Mouse (Mus musculus): ENCODE results near the gene Zfp36l1. TPM values are rescaled to one million over a fixed set of nuclear protein-coding genes. Genes with fewer than 3 reads are reported as not detected.

The Zfp36l1 gene
- polyA plus RNA-seq, 1 experiment from 2014 or later, result 30.4 TPM

DNA sequence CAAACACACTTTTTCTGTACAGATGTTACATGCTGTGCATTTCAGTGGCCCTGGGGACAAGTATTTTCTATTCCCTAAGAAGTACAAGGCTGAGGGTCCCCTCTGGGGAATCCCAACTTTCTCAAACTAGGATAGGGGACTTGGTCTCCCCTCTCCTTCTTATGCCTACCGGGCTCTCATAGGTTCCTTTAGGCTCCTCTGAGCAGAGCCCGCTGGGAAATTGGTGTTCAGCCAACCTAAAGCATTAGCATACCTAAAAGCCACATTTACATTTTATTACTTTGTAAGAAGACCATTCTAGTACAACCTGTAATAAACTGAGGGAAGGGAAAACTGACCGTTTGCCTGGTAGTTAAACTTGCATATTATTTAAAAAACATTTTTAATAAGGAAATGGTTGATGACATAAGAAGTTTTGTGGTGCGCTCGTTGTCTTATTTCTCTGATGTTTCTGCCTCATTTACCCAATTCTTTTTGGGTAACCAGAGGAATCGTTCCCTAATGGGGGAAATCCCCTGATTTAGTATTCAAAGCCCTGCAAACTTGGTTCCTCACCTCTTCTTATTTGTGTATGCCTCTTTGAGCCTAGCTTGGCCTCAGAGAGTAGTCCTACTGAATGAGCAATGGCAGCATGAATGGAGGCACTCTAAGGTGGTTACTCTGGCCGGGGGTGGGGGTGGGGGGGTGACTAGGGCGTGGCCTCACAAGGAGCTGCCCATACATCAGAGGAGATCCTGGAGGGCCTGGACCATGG is 42.1 kb downstream of the Zfp36l1 start:
- Histone ChIP-seq H3K27me3 (ENCODE audit: control insufficient read depth, insufficient read depth, low read depth, low read length) (no peaks in the 10 kb centered on the region), H3K4me3 (ENCODE audit: low read depth, low read length) (no peak overlapping the region), H3K36me3 (ENCODE audit: control insufficient read depth, insufficient read depth) (no peaks in the 10 kb centered on the region), H3K4me2 (ENCODE audit: low read depth, low read length) (no peak overlapping the region), H3K9me3 (replicated peaks; ENCODE audit: control insufficient read depth, low read length) (no peaks in the 10 kb centered on the region), H3K9ac (ENCODE audit: low read depth, low read length) (no peak overlapping the region), H3K4me1 (ENCODE audit: control insufficient read depth, low read depth, low read length) (no peaks in the 10 kb centered on the region), H3K27ac (ENCODE audit: low read length) (no peak overlapping the region)
- 62% methylated on average over 8 of the region's 8 CpGs for WGBS (ENCODE audit: insufficient replicate concordance)
- no peak for ATAC-seq (ENCODE audit: low read depth)

GRCm38 (mm10) chr12:80069040-80069439 is 43.8 kb downstream of the Zfp36l1 start:
- Histone ChIP-seq H3K9me3 (replicated peaks; ENCODE audit: control insufficient read depth, low read length) (no peaks in the 10 kb centered on the region), H3K4me1 (ENCODE audit: control insufficient read depth, low read depth, low read length) (no peaks in the 10 kb centered on the region), H3K9ac (ENCODE audit: low read depth, low read length) (no peak overlapping the region), H3K27ac (ENCODE audit: low read length) (no peak overlapping the region), H3K36me3 (ENCODE audit: control insufficient read depth, insufficient read depth) (no peaks in the 10 kb centered on the region), H3K27me3 (ENCODE audit: control insufficient read depth, insufficient read depth, low read depth, low read length) (no peaks in the 10 kb centered on the region), H3K4me2 (ENCODE audit: low read depth, low read length) (no peak overlapping the region), H3K4me3 (ENCODE audit: low read depth, low read length) (no peak overlapping the region)
- no peak for ATAC-seq (ENCODE audit: low read depth)
- 40% methylated on average over 3 of the region's 3 CpGs for WGBS (ENCODE audit: insufficient replicate concordance)

DNA sequence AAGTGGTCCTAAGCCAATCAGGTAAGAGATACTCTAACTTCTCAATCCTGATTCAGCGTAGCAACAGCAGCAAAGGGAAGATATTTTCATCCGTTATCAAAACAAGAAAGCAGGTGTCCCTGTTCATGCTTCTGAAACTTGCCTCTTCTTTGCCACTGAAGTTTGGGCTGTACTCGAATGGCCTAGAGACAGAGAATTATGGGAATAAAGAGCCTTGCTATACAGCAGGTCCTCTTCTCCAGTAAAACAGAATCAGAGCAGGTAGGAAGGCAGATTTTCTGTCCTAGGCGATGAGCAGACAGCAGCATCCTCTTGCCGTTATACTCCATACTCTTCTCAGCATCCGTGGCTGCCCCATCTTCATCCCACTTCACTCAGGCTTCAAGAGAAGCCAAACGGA is 44.8 kb downstream of the Zfp36l1 start:
- no peaks in the 10 kb centered on the region for H3K36me3 ChIP-seq (ENCODE audit: control insufficient read depth, insufficient read depth)
- H3K27me3 ChIP-seq (ENCODE audit: control insufficient read depth, insufficient read depth, low read depth, low read length), result no peaks in the 10 kb centered on the region
- H3K4me2 ChIP-seq (ENCODE audit: low read depth, low read length), result no peak overlapping the region
- peaks cover 3% of the 10 kb centered on the region for H3K4me1 ChIP-seq (ENCODE audit: control insufficient read depth, low read depth, low read length)
- ATAC-seq (ENCODE audit: low read depth), result no peak
- H3K4me3 ChIP-seq (ENCODE audit: low read depth, low read length), result no peak overlapping the region
- H3K9me3 ChIP-seq (replicated peaks; ENCODE audit: control insufficient read depth, low read length), result no peaks in the 10 kb centered on the region
- WGBS (ENCODE audit: insufficient replicate concordance), result 61% methylated on average over 7 of the region's 7 CpGs
- H3K27ac ChIP-seq (ENCODE audit: low read length), result no peak overlapping the region
- H3K9ac ChIP-seq (ENCODE audit: low read depth, low read length), result no peak overlapping the region

- Histone ChIP-seq H3K27ac (ENCODE audit: low read length) (no peak overlapping the region), H3K9me3 (replicated peaks; ENCODE audit: control insufficient read depth, low read length) (no peaks in the 10 kb centered on the region), H3K4me2 (ENCODE audit: low read depth, low read length) (no peak overlapping the region), H3K36me3 (ENCODE audit: control insufficient read depth, insufficient read depth) (no peaks in the 10 kb centered on the region), H3K9ac (ENCODE audit: low read depth, low read length) (no peak overlapping the region), H3K27me3 (ENCODE audit: control insufficient read depth, insufficient read depth, low read depth, low read length) (no peaks in the 10 kb centered on the region), H3K4me1 (ENCODE audit: control insufficient read depth, low read depth, low read length) (peaks cover 13% of the 10 kb centered on the region), H3K4me3 (ENCODE audit: low read depth, low read length) (no peak overlapping the region)
- ATAC-seq (ENCODE audit: low read depth), result no peak
- WGBS (ENCODE audit: insufficient replicate concordance), result 45% methylated on average over 8 of the region's 8 CpGs
These were observed 47.8 kb downstream of the Zfp36l1 start for GRCm38 (mm10) chr12:80065049-80065448.

DNA sequence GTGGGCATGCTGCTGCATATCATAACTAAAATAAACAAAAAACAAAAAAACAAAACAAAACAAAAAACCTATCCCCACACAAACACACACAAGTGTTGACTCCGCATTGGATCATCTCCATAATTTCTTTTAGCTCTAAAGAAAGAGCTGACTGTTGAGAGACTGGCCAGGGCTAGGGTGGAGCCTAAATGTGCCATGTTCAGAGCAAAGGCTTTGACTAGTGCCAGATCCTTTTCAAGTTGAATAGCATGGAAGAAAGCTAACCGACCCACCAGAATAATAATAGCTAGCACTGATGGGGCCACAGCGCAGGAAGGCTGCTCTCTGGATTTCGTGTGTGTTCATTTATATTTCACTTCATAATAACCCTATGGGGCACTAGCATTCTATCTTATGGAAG is 48.5 kb downstream of the Zfp36l1 start:
- Histone ChIP-seq H3K27ac (ENCODE audit: low read length) (0 out of 2 replicates have a peak overlapping the region, but pooled peaks have one; percentile 38), H3K4me3 (ENCODE audit: low read depth, low read length) (no peak overlapping the region), H3K9me3 (replicated peaks; ENCODE audit: control insufficient read depth, low read length) (no peaks in the 10 kb centered on the region), H3K4me1 (ENCODE audit: control insufficient read depth, low read depth, low read length) (peaks cover 13% of the 10 kb centered on the region), H3K9ac (ENCODE audit: low read depth, low read length) (no peak overlapping the region), H3K4me2 (ENCODE audit: low read depth, low read length) (no peak overlapping the region), H3K36me3 (ENCODE audit: control insufficient read depth, insufficient read depth) (no peaks in the 10 kb centered on the region), H3K27me3 (ENCODE audit: control insufficient read depth, insufficient read depth, low read depth, low read length) (no peaks in the 10 kb centered on the region)
- ATAC-seq (ENCODE audit: low read depth), result no peak
- 73% methylated on average over 4 of the region's 4 CpGs for WGBS (ENCODE audit: insufficient replicate concordance)

DNA sequence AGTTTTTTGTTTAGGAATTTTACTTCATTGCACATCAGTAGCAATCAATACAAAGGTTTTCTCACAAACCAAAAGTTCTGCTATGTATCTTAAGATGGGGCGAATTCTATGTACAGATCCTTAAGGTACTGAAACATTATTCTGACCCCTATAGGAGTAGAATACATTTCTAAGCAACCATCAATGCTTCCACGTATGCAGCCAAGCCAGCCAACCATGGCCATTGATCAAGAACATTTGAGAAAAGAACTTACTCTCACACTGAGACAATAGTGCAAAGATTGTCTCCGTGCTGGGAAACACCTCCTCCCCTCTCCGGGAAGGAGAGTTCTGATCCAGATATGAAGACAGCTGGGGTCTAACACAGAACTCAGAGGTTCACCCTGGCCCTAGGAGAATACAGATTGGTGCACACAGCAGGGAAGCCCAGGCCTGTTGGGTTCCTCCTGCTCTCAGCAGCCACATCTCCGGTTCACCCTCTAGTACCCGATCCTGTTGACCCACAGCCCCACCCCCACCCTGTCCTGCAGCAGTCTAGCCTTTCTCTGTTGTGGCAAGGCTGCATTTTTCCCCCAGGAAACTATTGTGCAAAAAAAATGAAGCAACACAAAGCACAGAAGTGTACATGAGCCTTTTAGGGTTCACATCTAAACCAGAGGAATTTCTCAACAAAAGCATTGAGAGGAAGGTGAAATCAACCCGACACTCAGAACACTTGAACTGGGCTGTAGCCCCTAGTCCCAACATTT is 49.2 kb downstream of the Zfp36l1 start:
- Histone ChIP-seq H3K27me3 (ENCODE audit: control insufficient read depth, insufficient read depth, low read depth, low read length) (no peaks in the 10 kb centered on the region), H3K27ac (ENCODE audit: low read length) (peak overlapping the region; percentile 38; the same call in 1 of the 2 replicates), H3K9me3 (replicated peaks; ENCODE audit: control insufficient read depth, low read length) (no peaks in the 10 kb centered on the region), H3K36me3 (ENCODE audit: control insufficient read depth, insufficient read depth) (no peaks in the 10 kb centered on the region), H3K4me2 (ENCODE audit: low read depth, low read length) (no peak overlapping the region), H3K9ac (ENCODE audit: low read depth, low read length) (no peak overlapping the region), H3K4me3 (ENCODE audit: low read depth, low read length) (no peak overlapping the region), H3K4me1 (ENCODE audit: control insufficient read depth, low read depth, low read length) (peaks cover 13% of the 10 kb centered on the region)
- ATAC-seq (ENCODE audit: low read depth), result no peak; the same call in 1 of the 2 replicates
- 46% methylated on average over 7 of the region's 7 CpGs for WGBS (ENCODE audit: insufficient replicate concordance)

DNA sequence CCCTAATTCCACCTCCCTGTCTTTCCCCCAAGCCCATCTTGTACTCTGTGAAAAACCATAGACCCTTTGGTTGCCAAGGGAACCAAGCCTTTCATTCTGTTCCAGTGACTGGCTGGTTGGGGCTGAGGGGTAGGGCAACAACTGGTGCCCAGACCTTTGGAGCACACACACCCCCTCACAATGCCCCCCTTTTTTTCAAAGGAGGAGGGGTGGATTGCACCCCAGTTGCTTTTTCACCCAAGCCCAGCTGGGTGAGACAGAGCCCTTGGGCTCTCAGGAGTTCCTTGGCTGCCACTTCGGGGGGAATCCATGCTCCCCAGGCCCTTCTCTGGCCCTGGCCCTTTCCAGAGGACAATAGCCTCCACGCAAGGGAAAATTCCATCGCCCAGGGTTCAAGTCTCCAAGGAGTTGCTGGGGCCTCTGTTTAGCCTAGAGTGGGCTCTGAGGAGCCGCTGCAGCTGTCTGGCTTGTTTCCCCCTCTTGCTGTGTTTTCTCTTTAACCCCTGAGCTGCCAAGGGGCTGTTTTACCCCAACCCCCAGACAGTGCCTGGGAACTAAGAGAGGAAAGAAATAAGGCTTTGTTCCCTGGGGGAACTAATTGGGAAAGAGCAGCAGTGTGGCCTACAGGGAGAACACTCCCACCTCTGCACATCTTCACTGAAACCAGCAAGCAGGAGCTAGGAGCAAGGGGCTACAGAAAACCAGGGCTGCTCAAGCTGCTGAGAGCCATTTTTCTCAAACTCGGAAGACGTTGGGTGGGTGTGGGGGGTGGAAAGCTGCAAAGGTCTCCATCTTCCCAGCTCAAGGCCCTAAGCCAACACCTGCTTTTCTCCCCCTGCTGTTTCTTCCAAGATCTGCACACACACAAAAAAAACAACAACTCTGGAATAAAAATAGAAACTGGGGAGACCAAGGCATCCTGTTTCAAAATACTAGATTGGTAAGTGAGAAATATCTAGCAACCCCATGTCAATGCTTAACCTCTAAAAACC is 50.1 kb downstream of the Zfp36l1 start:
- WGBS (ENCODE audit: insufficient replicate concordance), result 52% methylated on average over 6 of the region's 6 CpGs
- ATAC-seq (ENCODE audit: low read depth), result no peak
- Histone ChIP-seq H3K27ac (ENCODE audit: low read length) (no peak overlapping the region), H3K4me1 (ENCODE audit: control insufficient read depth, low read depth, low read length) (peaks cover 13% of the 10 kb centered on the region), H3K9ac (ENCODE audit: low read depth, low read length) (no peak overlapping the region), H3K27me3 (ENCODE audit: control insufficient read depth, insufficient read depth, low read depth, low read length) (no peaks in the 10 kb centered on the region), H3K4me2 (ENCODE audit: low read depth, low read length) (no peak overlapping the region), H3K9me3 (replicated peaks; ENCODE audit: control insufficient read depth, low read length) (no peaks in the 10 kb centered on the region), H3K4me3 (ENCODE audit: low read depth, low read length) (no peak overlapping the region), H3K36me3 (ENCODE audit: control insufficient read depth, insufficient read depth) (no peaks in the 10 kb centered on the region)

DNA sequence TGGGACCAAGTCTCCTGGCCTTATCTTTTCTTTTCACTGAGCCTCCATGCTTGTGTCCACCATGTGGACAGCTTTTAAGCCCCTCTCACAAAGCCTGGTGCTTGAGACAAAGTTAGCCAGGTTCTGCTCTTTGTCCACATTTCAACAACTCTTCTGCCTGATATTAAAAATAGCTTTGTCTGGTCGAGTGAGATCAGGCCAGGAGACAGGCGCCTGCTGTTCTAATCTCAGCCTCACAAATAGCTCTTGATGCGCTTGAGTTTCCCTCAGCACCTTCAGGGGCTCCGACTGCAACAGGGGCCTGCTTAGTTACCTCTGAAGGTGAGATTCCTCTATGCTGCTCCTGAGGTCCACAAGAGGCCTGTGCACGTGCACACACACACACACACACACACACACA is 51.0 kb downstream of the Zfp36l1 start:
- Histone ChIP-seq H3K9ac (ENCODE audit: low read depth, low read length) (no peak overlapping the region), H3K36me3 (ENCODE audit: control insufficient read depth, insufficient read depth) (no peaks in the 10 kb centered on the region), H3K4me3 (ENCODE audit: low read depth, low read length) (no peak overlapping the region), H3K27ac (ENCODE audit: low read length) (no peak overlapping the region), H3K4me2 (ENCODE audit: low read depth, low read length) (no peak overlapping the region), H3K27me3 (ENCODE audit: control insufficient read depth, insufficient read depth, low read depth, low read length) (no peaks in the 10 kb centered on the region), H3K4me1 (ENCODE audit: control insufficient read depth, low read depth, low read length) (peaks cover 13% of the 10 kb centered on the region), H3K9me3 (replicated peaks; ENCODE audit: control insufficient read depth, low read length) (no peaks in the 10 kb centered on the region)
- no peak for ATAC-seq (ENCODE audit: low read depth)
- WGBS (ENCODE audit: insufficient replicate concordance), result 22% methylated on average over 5 of the region's 5 CpGs
